ENCODE assay signal across 7 mouse cellular contexts in genomic region chr11:35834022-35834760, GRCm38 (mm10). TPM values are rescaled to one million over a fixed set of nuclear protein-coding genes. Genes with fewer than 3 reads are reported as not detected.
A peak's percentile ranks its signal among the peaks of the same experiment; 100 is the strongest.
DNase-seq lines count a peak whose midpoint lies in the region; ATAC-seq lines count a peak whose summit lies in the region.

TSS of gene Rars (minus strand) at chr11:35834506.

- intact Hi-C loops in left cerebral cortex, postnatal 36 days (cut with DNase I), result loop anchor here (5.0 kb wide), 1 partner anchor 62 kb away; no protein-coding TSS in a partner anchor

- peak within 1 kb of the TSS; percentile 96 for H3K4me3 ChIP-seq in intestine, embryonic 16.5 days (ENCODE audit: low read length)
- H3K4me3 ChIP-seq in midbrain, embryonic 11.5 days (ENCODE audit: low read depth, low read length), result peak within 1 kb of the TSS; percentile 71

- H3K4me2 ChIP-seq in intestine, embryonic 16.5 days (ENCODE audit: low read depth, low read length), result peak within 1 kb of the TSS; percentile 65
- peak within 1 kb of the TSS; percentile 65 for H3K4me2 ChIP-seq in midbrain, embryonic 11.5 days

- WGBS in intestine, embryonic 16.5 days, result 2% methylated on average over 45 of the region's 46 CpGs
- WGBS in midbrain, embryonic 11.5 days, result 3% methylated on average over 42 of the region's 46 CpGs

- no peaks in the 10 kb centered on the region for H3K9me3 ChIP-seq in intestine, embryonic 16.5 days (ENCODE audit: control insufficient read depth, low read length)
- H3K9me3 ChIP-seq in midbrain, embryonic 11.5 days (ENCODE audit: control insufficient read depth, low read length), result no peaks in the 10 kb centered on the region

- H3K27me3 ChIP-seq in intestine, embryonic 16.5 days (replicated peaks; ENCODE audit: control insufficient read depth, insufficient read depth, low read length), result no peaks in the 10 kb centered on the region
- no peaks in the 10 kb centered on the region for H3K27me3 ChIP-seq in midbrain, embryonic 11.5 days (ENCODE audit: control insufficient read depth, insufficient read depth, low read length)

- peak; percentile 91 for DNase-seq in adrenal gland, adult 8-10 months
- DNase-seq in embryo, embryonic 9.5 days (ENCODE audit: extremely low spot score), result peak; percentile 91
- DNase-seq in gastrocnemius, postnatal 4 days (ENCODE audit: low spot score in 2 of 2), result peak; percentile 84 to 91
- DNase-seq in left cerebral cortex, postnatal 36 days (ENCODE audit: low spot score in 2 of 2), result peak; percentile 94
- peak; percentile 99 for DNase-seq in midbrain, embryonic 11.5 days (ENCODE audit: low spot score, missing footprints)
- peak; percentile 88 for DNase-seq in skeletal muscle tissue, adult 2 months (ENCODE audit: low read depth, low spot score)

- no peaks in the 10 kb centered on the region for H3K36me3 ChIP-seq in intestine, embryonic 16.5 days (ENCODE audit: control insufficient read depth, insufficient read depth, low read length)
- H3K36me3 ChIP-seq in midbrain, embryonic 11.5 days (ENCODE audit: control insufficient read depth, insufficient read depth, low read length), result peaks cover 6% of the 10 kb centered on the region

- H3K9ac ChIP-seq in intestine, embryonic 16.5 days (ENCODE audit: low read depth, low read length), result peak within 1 kb of the TSS; percentile 96
- peak within 1 kb of the TSS; percentile 76 for H3K9ac ChIP-seq in midbrain, embryonic 11.5 days (ENCODE audit: low read length)

- peak within 1 kb of the TSS; percentile 77 for H3K27ac ChIP-seq in intestine, embryonic 16.5 days (ENCODE audit: low read length)
- H3K27ac ChIP-seq in midbrain, embryonic 11.5 days (ENCODE audit: low read depth, low read length), result no peak within 1 kb of the TSS

- peak; percentile 86 for ATAC-seq in intestine, embryonic 16.5 days
- ATAC-seq in midbrain, embryonic 11.5 days (ENCODE audit: low FRiP score), result peak; percentile 79

- H3K4me1 ChIP-seq in intestine, embryonic 16.5 days (ENCODE audit: control insufficient read depth, insufficient read depth, low read length), result peaks cover 7% of the 10 kb centered on the region; the same call in 1 of the 2 replicates
- peaks cover 7% of the 10 kb centered on the region for H3K4me1 ChIP-seq in midbrain, embryonic 11.5 days (ENCODE audit: control insufficient read depth, insufficient read depth, low read length)

RNA-seq across cellular contexts. Expression of gene Rars, which starts in this region (rescaled TPM):
- 10 to 100 TPM; 67.5 to 76.1 (median 74.2) TPM for total RNA-seq in adrenal gland, adult 8-10 months (2022)
- total RNA-seq in gastrocnemius, postnatal 4 days (2021), result 10 to 100 TPM; 54.2 to 57.1 TPM
- polyA plus RNA-seq in intestine, embryonic 16.5 days (2015; fragmentation: Nextera tagmentation; extraction: Ambion mirVana), result 132 and 139 TPM in 2 replicates
- 10 to 100 TPM; 42.4 to 46.8 TPM for total RNA-seq in left cerebral cortex, postnatal 36 days (2021)
- 116 and 122 TPM in 2 replicates for polyA plus RNA-seq in midbrain, embryonic 11.5 days (2014; fragmentation: Nextera tagmentation; extraction: Ambion mirVana)
